Mouse (Mus musculus) CH12.LX (cell line): ENCODE measurements around the gene C7. TPM values are rescaled to one million over a fixed set of nuclear protein-coding genes. Genes with fewer than 3 reads are reported as not detected.
A peak's percentile ranks its signal among the peaks of the same experiment; 100 is the strongest.

ENCODE experiments used
- DNase-seq: peaks from one replicate; pipeline ENCODE4 v3.0.0-alpha.2; 2013; ENCODE audit errors: extremely low read depth
- H3K27ac ChIP-seq: 2 replicates; pipeline ENCODE4 v1.5.1; 2012; ENCODE audit warnings: low read depth, mild to moderate bottlenecking, control low read depth, moderate library complexity; ENCODE audit not compliant: insufficient read depth
- H3K27me3 ChIP-seq: replicated peaks from 2 replicates; pipeline ENCODE3; 2012; ENCODE audit warnings: inconsistent platforms
- H3K36me3 ChIP-seq, 2 experiments: replicated peaks in 1 of 2; 2 replicates each; pipeline versions ENCODE3 to v1.6.1; 2012; ENCODE audit warnings: inconsistent platforms in 1 of 2, low read length in 1 of 2, mild to moderate bottlenecking in 1 of 2, mixed read lengths in 1 of 2, moderate library complexity in 1 of 2; ENCODE audit not compliant: control insufficient read depth in 1 of 2, insufficient read depth in 1 of 2
- H3K4me1 ChIP-seq, 2 experiments: 2 replicates each; pipeline ENCODE4 v1.6.1; 2012; ENCODE audit warnings: inconsistent platforms in 1 of 2, moderate library complexity in 1 of 2; ENCODE audit not compliant: insufficient read depth in 2 of 2, control insufficient read depth in 1 of 2
- H3K4me2 ChIP-seq: 2 replicates; pipeline ENCODE4 v1.6.1; 2012; ENCODE audit warnings: low read depth, mild to moderate bottlenecking, control low read depth; ENCODE audit not compliant: poor library complexity, insufficient read depth, severe bottlenecking
- H3K4me3 ChIP-seq, 3 experiments: fragments of 150-350 bp in 1 of 3; sonication (generic) in 1 of 3; replicated peaks in 1 of 3; 2 replicates each; pipeline versions ENCODE3 to v1.5.1; 2011 to 2012; ENCODE audit warnings: low read depth in 2 of 3, low read length in 2 of 3, mild to moderate bottlenecking in 2 of 3, moderate library complexity in 2 of 3, control low read depth in 1 of 3, improper control_type of control experiment in 1 of 3, inconsistent platforms in 1 of 3, mixed read lengths in 1 of 3; ENCODE audit not compliant: poor library complexity in 1 of 3
- H3K79me2 ChIP-seq: replicated peaks from 2 replicates; pipeline ENCODE4 v1.6.1; 2012; ENCODE audit warnings: mild to moderate bottlenecking, moderate library complexity; ENCODE audit not compliant: control insufficient read depth, poor library complexity, insufficient read depth, severe bottlenecking; ENCODE audit errors: extremely low read depth
- H3K9ac ChIP-seq: 2 replicates; pipeline ENCODE4 v1.6.1; 2012; ENCODE audit warnings: low read depth, mild to moderate bottlenecking, control low read depth, moderate library complexity; ENCODE audit not compliant: insufficient read depth
- H3K9me3 ChIP-seq: replicated peaks from 2 replicates; pipeline ENCODE3; 2012; ENCODE audit warnings: low read length, inconsistent platforms, mixed read lengths
- BHLHE40 ChIP-seq: IDR thresholded peaks from 2 replicates; pipeline ENCODE4 v1.6.1; 2011; ENCODE audit warnings: mild to moderate bottlenecking, low read depth, low read length, improper control_type of control experiment
- CHD1 ChIP-seq: IDR thresholded peaks from 2 replicates; pipeline ENCODE4 v1.6.1; 2012; ENCODE audit warnings: low read depth, low read length, improper control_type of control experiment, inconsistent platforms
- CTCF ChIP-seq, 2 experiments: IDR thresholded peaks in 1 of 2; conservative IDR thresholded peaks in 1 of 2; 2 replicates each; pipeline ENCODE4 v1.5.1; 2011 to 2012; ENCODE audit warnings: low read depth in 2 of 2, low read length in 2 of 2, improper control_type of control experiment in 1 of 2, inconsistent platforms in 1 of 2, mild to moderate bottlenecking in 1 of 2, moderate library complexity in 1 of 2
- ETS1 ChIP-seq: conservative IDR thresholded peaks from 2 replicates; pipeline ENCODE4 v1.6.1; 2012; ENCODE audit warnings: low read depth, mild to moderate bottlenecking, inconsistent platforms, low read length, improper control_type of control experiment, moderate library complexity
- HCFC1 ChIP-seq: IDR thresholded peaks from 2 replicates; pipeline ENCODE4 v1.6.1; 2012; ENCODE audit warnings: low read depth, mild to moderate bottlenecking, inconsistent platforms, low read length, improper control_type of control experiment
- JUND ChIP-seq: conservative IDR thresholded peaks from 2 replicates; pipeline ENCODE4 v1.6.1; 2011; ENCODE audit warnings: low read depth, low read length, improper control_type of control experiment
- MYC ChIP-seq: IDR thresholded peaks from 2 replicates; pipeline ENCODE4 v1.6.1; 2011; ENCODE audit warnings: low read depth, mild to moderate bottlenecking, improper control_type of control experiment, low read length
- NELFE ChIP-seq: IDR thresholded peaks from 2 replicates; pipeline ENCODE4 v1.6.1; 2011; ENCODE audit warnings: low read depth, low read length, improper control_type of control experiment
- PAX5 ChIP-seq: IDR thresholded peaks from 2 replicates; pipeline ENCODE4 v1.6.1; 2012; ENCODE audit warnings: low read length, inconsistent platforms, mixed read lengths
- POLR2A ChIP-seq: IDR thresholded peaks from 2 replicates; pipeline ENCODE4 v1.6.1; 2011; ENCODE audit warnings: low read depth, mild to moderate bottlenecking, improper control_type of control experiment, low read length
- RAD21 ChIP-seq: IDR thresholded peaks from 2 replicates; pipeline ENCODE4 v1.6.1; 2011; ENCODE audit warnings: low read depth, mild to moderate bottlenecking, low read length, improper control_type of control experiment, moderate library complexity
- RCOR1 ChIP-seq: conservative IDR thresholded peaks from 2 replicates; pipeline ENCODE4 v1.6.1; 2012; ENCODE audit warnings: low read depth, mild to moderate bottlenecking, inconsistent platforms, low read length, improper control_type of control experiment
- SIN3A ChIP-seq: IDR thresholded peaks from 2 replicates; pipeline ENCODE4 v1.6.1; 2012; ENCODE audit warnings: low read length, improper control_type of control experiment, inconsistent platforms
- SMC3 ChIP-seq: IDR thresholded peaks from 2 replicates; pipeline ENCODE4 v1.6.1; 2011; ENCODE audit warnings: low read depth, low read length, improper control_type of control experiment
- TBP ChIP-seq: conservative IDR thresholded peaks from 2 replicates; pipeline ENCODE4 v1.6.1; 2011; ENCODE audit warnings: low read depth, low read length, improper control_type of control experiment
- TCF12 ChIP-seq: IDR thresholded peaks from 2 replicates; pipeline ENCODE4 v1.6.1; 2014; ENCODE audit warnings: low read depth, mild to moderate bottlenecking, inconsistent platforms, low read length, improper control_type of control experiment
- UBTF ChIP-seq: IDR thresholded peaks from 2 replicates; pipeline ENCODE4 v1.6.1; 2012; ENCODE audit warnings: low read depth, mild to moderate bottlenecking, inconsistent platforms, low read length, improper control_type of control experiment, moderate library complexity
- USF1 ChIP-seq: IDR thresholded peaks from 2 replicates; pipeline ENCODE4 v1.6.1; 2014; ENCODE audit warnings: low read depth, mild to moderate bottlenecking, inconsistent platforms, low read length, improper control_type of control experiment
- ZC3H11A ChIP-seq: IDR thresholded peaks from 2 replicates; pipeline ENCODE4 v1.6.1; 2012; ENCODE audit warnings: low read depth, mild to moderate bottlenecking, inconsistent platforms, low read length, improper control_type of control experiment
- ZNF384 ChIP-seq: IDR thresholded peaks from 2 replicates; pipeline ENCODE4 v1.6.1; 2012; ENCODE audit warnings: low read depth, low read length, improper control_type of control experiment, inconsistent platforms
- dilution Hi-C: fragments of 300-500 bp; cut with MboI; formaldehyde crosslinking; loops from 2 replicates; pipeline ENCODE4 v1.14.3; 2020; ENCODE audit warnings: low sequenced_read_pairs; ENCODE audit not compliant: extremely low pct_unique_long_range_greater_than_20kb, extremely low pct_ligation_motif_present
- in situ Hi-C: fragments of 300-500 bp; cut with MboI; formaldehyde crosslinking; loops from 3 replicates; pipeline ENCODE4 v1.14.3; 2019; ENCODE audit warnings: low sequenced_read_pairs, low pct_ligation_motif_present, low pct_unique_long_range_greater_than_20kb, mixed read lengths
- polyA plus RNA-seq: library from polyadenylated mRNA; unstranded; fragments of >175 nt; gene quantifications from 2 replicates; pipeline ENCODE4 v1.2.1, GENCODE M21; 2012; ENCODE audit warnings: low read depth; ENCODE audit not compliant: insufficient read length
- total RNA-seq, 2 experiments: library from RNA; depleted of rRNA; stranded (reverse); fragments of 300-350 nt in 1 of 2; fragments of >200 nt in 1 of 2; gene quantifications; 2 replicates each; pipeline ENCODE4 v1.2.3; 2012 to 2014

C7 gene
- total and polyA plus RNA-seq, 3 experiments: 0.04 to 0.11 (median 0.09) TPM

DNA sequence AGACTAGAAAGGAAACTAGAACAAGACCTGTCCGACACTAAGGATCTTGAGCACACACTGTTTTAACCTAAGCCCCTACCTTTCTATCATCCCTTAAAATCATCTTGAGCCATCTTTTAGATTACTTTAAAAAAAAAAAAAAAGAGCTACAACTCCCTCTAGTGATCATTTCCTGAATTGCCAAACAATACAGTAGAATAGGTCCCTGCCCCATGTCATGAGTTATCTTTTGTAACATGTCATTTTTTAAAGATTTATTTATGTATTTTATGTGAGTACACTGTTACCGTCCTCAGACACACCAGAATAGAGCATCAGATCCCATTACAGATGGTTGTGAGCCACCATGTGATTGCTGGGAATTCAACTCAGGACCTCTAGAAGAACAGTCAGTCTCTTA, 42.8 kb upstream of the C7 start:
- in situ Hi-C loops (loop anchor here (25.0 kb wide), 1 partner anchor 1069 kb away; the partner anchor contains the start of gene Oxct1), dilution Hi-C loops (no loop called here)
- peaks cover 10 to 31% of the 10 kb centered on the region in 2 experiments for H3K36me3 ChIP-seq
- peak overlapping the region; percentile 61; the same call in 1 of the 2 replicates for H3K4me2 ChIP-seq
- TF ChIP-seq RAD21: peak; percentile 64
- no peak for TF ChIP-seq PAX5
- TF ChIP-seq POLR2A: no peak
- peak in 1 of 2 experiments; percentile 68; a peak in 3 of 4 replicates for TF ChIP-seq CTCF (conservative IDR thresholded peaks at IDR 0.05 in 1 of 2, IDR thresholded peaks at IDR 0.05 in 1 of 2; ENCODE audit: low read depth in 2 of 2, low read length in 2 of 2)
- TF ChIP-seq TBP: no peak
- TF ChIP-seq ZNF384: peak; percentile 95
- peak; percentile 37 for TF ChIP-seq SMC3
- TF ChIP-seq TCF12: no peak
- no peak for TF ChIP-seq HCFC1
- no peak overlapping the region for H3K27ac ChIP-seq
- no peak for DNase-seq
- no peaks in the 10 kb centered on the region for H3K27me3 ChIP-seq
- no peaks in the 10 kb centered on the region for H3K79me2 ChIP-seq
- no peaks in the 10 kb centered on the region for H3K9me3 ChIP-seq
- H3K4me1 ChIP-seq: peaks cover 0 to 8% of the 10 kb centered on the region in 2 experiments; a peak in 3 of 4 replicates
- no peak overlapping the region for H3K9ac ChIP-seq
- H3K4me3 ChIP-seq: no peak overlapping the region

- H3K79me2 ChIP-seq: no peaks in the 10 kb centered on the region
- H3K27ac ChIP-seq: no peak overlapping the region
- dilution Hi-C loops: no loop called here
- H3K4me3 ChIP-seq: no peak overlapping the region
- in situ Hi-C loops: loop anchor here (25.0 kb wide), 1 partner anchor 1069 kb away; the partner anchor contains the start of gene Oxct1
- no peak overlapping the region for H3K9ac ChIP-seq
- no peaks in the 10 kb centered on the region for H3K27me3 ChIP-seq
- DNase-seq: no peak
- no peak for TF ChIP-seq JUND
- no peak for TF ChIP-seq CHD1
- TF ChIP-seq RCOR1: no peak
- no peak for TF ChIP-seq SIN3A
- no peak for TF ChIP-seq CTCF (conservative IDR thresholded peaks at IDR 0.05 in 1 of 2, IDR thresholded peaks at IDR 0.05 in 1 of 2; ENCODE audit: low read depth in 2 of 2, low read length in 2 of 2)
- no peak for TF ChIP-seq BHLHE40
- no peak for TF ChIP-seq TCF12
- no peak for TF ChIP-seq MYC
- TF ChIP-seq HCFC1: no peak
- TF ChIP-seq ETS1: no peak
- no peak for TF ChIP-seq UBTF
- no peak for TF ChIP-seq ZC3H11A
- TF ChIP-seq USF1: no peak
- TF ChIP-seq NELFE: no peak
- no peak overlapping the region for H3K4me2 ChIP-seq
- H3K36me3 ChIP-seq: peaks cover 10 to 35% of the 10 kb centered on the region in 2 experiments
- H3K9me3 ChIP-seq: no peaks in the 10 kb centered on the region
- peaks cover 0 to 8% of the 10 kb centered on the region in 2 experiments; a peak in 3 of 4 replicates for H3K4me1 ChIP-seq
Observed at GRCm38 (mm10) chr15:5105891-5106290, 42.4 kb upstream of the C7 start.
